Mouse (Mus musculus): ENCODE measurements at regions not wholly inside any gene's neighbourhood (a gene's known extent, or its start where the extent isn't known, plus 50 kb on each side); places are given as distances from the start of the nearest gene placed in this dataset.

DNA sequence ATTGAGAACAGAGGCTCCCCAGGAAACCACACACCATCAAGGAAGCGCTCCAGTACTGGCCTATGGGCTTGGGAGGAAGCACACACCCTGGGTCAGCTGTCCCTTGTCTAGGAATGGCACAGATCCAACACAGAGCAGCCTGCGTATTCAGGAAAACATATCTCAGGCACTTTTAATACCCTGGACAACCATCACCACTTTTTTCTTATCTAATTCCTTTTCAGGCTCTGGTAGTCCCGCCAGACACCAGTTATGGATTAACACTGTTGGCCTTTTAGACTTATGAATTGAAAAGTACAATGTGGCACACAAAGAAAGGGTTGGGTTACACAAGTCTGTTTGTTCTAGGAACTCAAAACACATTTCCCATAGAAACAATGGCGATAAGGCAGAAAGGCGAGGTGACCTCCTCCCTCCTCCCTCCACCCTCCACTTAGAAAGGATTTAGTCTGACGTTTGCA is 56.8 kb upstream of the Sstr4 start:
- DNase-seq, result peak; percentile 15
- no peak for TF ChIP-seq CTCF (IDR thresholded peaks at IDR 0.05; ENCODE audit: low read depth)
- TF ChIP-seq EP300 (IDR thresholded peaks at IDR 0.05; ENCODE audit: low read depth), result peak; percentile 41; the same call in 1 of the 2 replicates
- 33% methylated on average over 6 of the region's 6 CpGs for WGBS (ENCODE audit: insufficient replicate concordance)

DNA sequence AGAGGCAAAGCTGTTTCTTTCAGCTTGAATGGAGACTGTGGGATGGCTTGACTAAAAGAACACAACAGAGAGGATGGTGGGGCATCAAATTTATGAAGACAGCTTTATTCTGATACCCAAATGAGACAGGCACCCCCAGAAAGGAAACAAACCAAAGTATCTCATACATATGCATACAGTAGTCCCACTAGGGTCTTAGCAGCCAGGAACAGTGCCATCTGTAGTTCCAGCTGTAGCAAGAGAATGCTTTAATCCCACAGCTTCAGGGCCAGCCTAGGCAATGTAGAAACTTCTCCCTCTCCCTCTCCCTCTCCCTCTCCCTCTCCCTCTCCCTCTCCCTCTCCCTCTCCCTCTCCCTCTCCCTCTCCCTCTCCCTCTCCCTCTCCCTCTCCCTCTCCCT is 56.2 kb upstream of the Sstr4 start:
- ATAC-seq (no peak), DNase-seq (no peak)
- no peaks in the 10 kb centered on the region for H3K4me1 ChIP-seq (ENCODE audit: insufficient read depth)
- no peaks in the 10 kb centered on the region for H3K36me3 ChIP-seq (replicated peaks; ENCODE audit: insufficient read depth, low read length)
- no peak overlapping the region for H3K4me3 ChIP-seq (ENCODE audit: low read depth, low read length)
- TF ChIP-seq CTCF (IDR thresholded peaks at IDR 0.05; ENCODE audit: low read depth) (no peak), EP300 (IDR thresholded peaks at IDR 0.05; ENCODE audit: low read depth) (no peak)
- no peak overlapping the region for H3K9ac ChIP-seq (replicated peaks)
- no peaks in the 10 kb centered on the region for H3K9me3 ChIP-seq (ENCODE audit: low read length)
- no peak overlapping the region for H3K4me2 ChIP-seq (ENCODE audit: low read depth, low read length)
- no peak overlapping the region for H3K27ac ChIP-seq (ENCODE audit: low read depth)
- H3K27me3 ChIP-seq (ENCODE audit: insufficient read depth, low read length), result no peaks in the 10 kb centered on the region

More for the DNA sequence above, 56.8 kb upstream of the Sstr4 start:
- H3K36me3 ChIP-seq (replicated peaks; ENCODE audit: insufficient read depth, low read length), result no peaks in the 10 kb centered on the region
- H3K4me1 ChIP-seq (ENCODE audit: insufficient read depth), result no peaks in the 10 kb centered on the region
- H3K27ac ChIP-seq (ENCODE audit: low read depth), result no peak overlapping the region
- no peak overlapping the region for H3K4me2 ChIP-seq (ENCODE audit: low read depth, low read length)
- no peak overlapping the region for H3K4me3 ChIP-seq (ENCODE audit: low read depth, low read length)
- no peaks in the 10 kb centered on the region for H3K9me3 ChIP-seq (ENCODE audit: low read length)
- peak; percentile 72 for ATAC-seq
- no peaks in the 10 kb centered on the region for H3K27me3 ChIP-seq (ENCODE audit: insufficient read depth, low read length)
- no peak overlapping the region for H3K9ac ChIP-seq (replicated peaks)

GRCm38 (mm10) chr2:148344193-148344592 is 51.0 kb upstream of the Sstr4 start:
- no peaks in the 10 kb centered on the region for H3K36me3 ChIP-seq (replicated peaks; ENCODE audit: insufficient read depth, low read length)
- no peaks in the 10 kb centered on the region for H3K9me3 ChIP-seq (ENCODE audit: low read length)
- H3K4me3 ChIP-seq (ENCODE audit: low read depth, low read length), result no peak overlapping the region
- no peak overlapping the region for H3K27ac ChIP-seq (ENCODE audit: low read depth)
- no peak for ATAC-seq
- TF ChIP-seq CTCF (IDR thresholded peaks at IDR 0.05; ENCODE audit: low read depth), result no peak
- no peak for TF ChIP-seq EP300 (IDR thresholded peaks at IDR 0.05; ENCODE audit: low read depth)
- H3K4me1 ChIP-seq (ENCODE audit: insufficient read depth), result no peaks in the 10 kb centered on the region
- no peak for DNase-seq
- H3K9ac ChIP-seq (replicated peaks), result no peak overlapping the region
- no peaks in the 10 kb centered on the region for H3K27me3 ChIP-seq (ENCODE audit: insufficient read depth, low read length)
- no peak overlapping the region for H3K4me2 ChIP-seq (ENCODE audit: low read depth, low read length)
- WGBS (ENCODE audit: insufficient replicate concordance), result 68% methylated on average over 2 of the region's 2 CpGs

All from liver, postnatal 0 days (tissue).